Mouse (Mus musculus) hindbrain, embryonic 12.5 days (tissue): ENCODE measurements around the gene Hyal4. TPM values are rescaled to one million over a fixed set of nuclear protein-coding genes. Genes with fewer than 3 reads are reported as not detected.

Source experiments
- polyA plus RNA-seq: library from polyadenylated mRNA; unstranded; fragments of >200 nt; fragmentation: Nextera tagmentation; extraction: Ambion mirVana; gene quantifications from 2 replicates; pipeline ENCODE4 v1.2.1, GENCODE M21; 2016

Gene Hyal4
- polyA plus RNA-seq, 1 experiment from 2014 or later = not detected

Other genes with a start within 250 kb of the Hyal4 start
- gene Iqub, start 233.3 kb upstream of the Hyal4 start, polyA plus RNA-seq = 2.6 and 2.8 TPM in 2 replicates
- gene Ndufa5, start 220.3 kb upstream of the Hyal4 start, polyA plus RNA-seq = 326 TPM in 2 replicates
- gene Asb15, start 220.2 kb upstream of the Hyal4 start, polyA plus RNA-seq = 0.08 TPM in 1 of 2 replicates, not detected in the other
- gene Lmod2, start 150.6 kb upstream of the Hyal4 start, polyA plus RNA-seq = not detected in 2 replicates
- gene Wasl, start 83.3 kb upstream of the Hyal4 start, polyA plus RNA-seq = 78.9 and 82.3 TPM in 2 replicates
- gene Hyal6, start 15.1 kb upstream of the Hyal4 start, polyA plus RNA-seq = not detected in 2 replicates
- not detected in 2 replicates for gene Spam1, start 42.9 kb downstream of the Hyal4 start, polyA plus RNA-seq
- gene Hyal5, start 109.7 kb downstream of the Hyal4 start, polyA plus RNA-seq = not detected in 2 replicates
- gene Tmem229a, start 208.0 kb downstream of the Hyal4 start, polyA plus RNA-seq = 1.6 and 1.7 TPM in 2 replicates